Mouse (Mus musculus): ENCODE data around the gene Rasgrf1.

Gene Rasgrf1

DNA sequence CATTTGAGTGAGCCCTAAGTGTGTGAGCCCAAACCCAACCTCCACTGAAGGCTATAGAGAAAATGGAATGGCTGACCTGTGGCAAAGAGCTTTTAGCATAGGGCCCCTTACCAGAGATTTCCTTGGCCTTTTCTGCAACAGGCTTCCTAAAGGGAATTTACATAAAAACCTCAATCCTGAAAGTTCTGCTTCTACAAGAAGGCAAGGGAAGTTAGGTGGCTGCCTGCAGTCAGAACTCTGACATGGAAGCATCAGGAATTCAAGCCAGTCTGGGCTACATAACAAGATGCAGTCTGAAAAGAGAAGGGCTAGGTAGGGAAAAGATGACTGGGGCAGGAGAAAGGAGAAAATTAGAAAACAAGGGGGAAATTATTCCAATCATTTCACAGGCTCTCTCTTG is 1.8 kb upstream of the Rasgrf1 start:
- no peak for DNase-seq (ENCODE audit: low read depth)

DNA sequence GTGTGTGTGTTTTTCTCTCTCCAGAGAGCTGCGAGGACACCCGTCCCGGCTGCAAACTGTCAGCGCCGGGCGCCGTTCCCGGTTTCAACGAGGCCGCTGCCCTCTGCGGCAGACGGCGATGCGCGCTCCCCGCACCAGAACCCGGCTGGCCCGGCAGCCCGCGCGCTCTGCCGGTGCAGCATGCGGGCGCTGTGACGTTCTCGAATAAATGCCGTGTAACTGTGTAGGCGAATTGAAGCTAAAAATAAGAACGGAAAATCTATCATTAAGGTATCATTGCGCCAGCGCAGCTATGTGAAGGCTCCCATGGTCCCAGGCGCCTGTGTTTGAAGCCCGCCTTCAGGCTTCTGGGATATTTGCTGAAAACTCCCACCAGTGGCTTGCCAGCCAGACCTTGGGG is 1.1 kb upstream of the Rasgrf1 start:
- DNase-seq (ENCODE audit: low read depth), result no peak

DNA sequence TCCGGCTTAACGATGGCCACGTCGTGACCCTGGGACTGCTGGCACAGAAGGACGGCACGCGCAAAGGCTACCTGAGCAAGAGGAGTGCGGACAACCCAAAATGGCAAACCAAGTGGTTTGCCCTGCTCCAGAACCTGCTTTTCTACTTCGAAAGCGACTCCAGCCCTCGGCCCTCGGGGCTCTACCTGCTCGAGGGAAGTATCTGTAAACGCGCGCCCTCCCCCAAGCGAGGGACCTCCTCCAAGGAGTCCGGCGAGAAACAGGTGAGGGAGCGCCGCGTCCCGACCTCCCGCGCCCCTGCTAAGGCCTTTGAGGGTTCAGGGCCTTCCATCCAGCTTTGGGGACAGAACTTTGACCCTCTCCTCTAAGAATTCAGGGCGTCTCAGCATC is 298 bp downstream of the Rasgrf1 start:
- no peak for DNase-seq (ENCODE audit: low read depth)

DNA sequence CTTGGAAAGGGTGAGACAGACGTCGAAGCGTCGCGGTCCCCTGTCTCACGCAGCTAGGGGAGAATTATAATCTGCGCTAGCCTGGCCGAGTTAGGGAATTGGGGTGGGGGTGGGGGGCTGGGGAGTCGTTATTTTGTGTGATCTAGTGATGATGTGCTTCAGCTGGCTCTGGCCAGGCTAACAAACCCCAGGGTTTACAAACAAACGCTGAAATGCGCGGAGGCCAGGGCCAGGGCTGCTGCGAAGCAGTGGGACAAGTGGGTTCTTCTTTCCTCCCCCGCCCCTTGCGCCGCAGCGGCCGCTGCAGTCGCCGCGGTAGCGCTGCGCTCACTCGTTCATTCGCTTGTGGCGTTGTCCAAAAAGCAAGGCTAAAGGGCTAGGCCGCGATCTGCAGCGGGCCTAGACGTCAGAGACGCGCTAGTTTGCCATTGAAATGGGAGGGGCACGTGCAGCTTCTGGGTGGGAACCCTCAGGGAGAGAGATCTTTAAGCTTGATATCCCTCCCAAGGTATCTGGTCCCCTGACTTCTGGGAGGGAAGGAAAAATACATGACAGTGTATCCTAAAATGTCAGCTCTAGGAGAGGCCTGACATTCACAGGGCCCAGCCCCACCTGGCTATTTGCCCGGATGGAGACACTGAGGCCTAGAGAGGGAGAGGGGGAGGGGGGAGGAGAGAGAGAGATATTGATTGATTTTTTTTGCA is 1.2 kb downstream of the Rasgrf1 start:
- no peak for DNase-seq (ENCODE audit: low read depth)

DNA sequence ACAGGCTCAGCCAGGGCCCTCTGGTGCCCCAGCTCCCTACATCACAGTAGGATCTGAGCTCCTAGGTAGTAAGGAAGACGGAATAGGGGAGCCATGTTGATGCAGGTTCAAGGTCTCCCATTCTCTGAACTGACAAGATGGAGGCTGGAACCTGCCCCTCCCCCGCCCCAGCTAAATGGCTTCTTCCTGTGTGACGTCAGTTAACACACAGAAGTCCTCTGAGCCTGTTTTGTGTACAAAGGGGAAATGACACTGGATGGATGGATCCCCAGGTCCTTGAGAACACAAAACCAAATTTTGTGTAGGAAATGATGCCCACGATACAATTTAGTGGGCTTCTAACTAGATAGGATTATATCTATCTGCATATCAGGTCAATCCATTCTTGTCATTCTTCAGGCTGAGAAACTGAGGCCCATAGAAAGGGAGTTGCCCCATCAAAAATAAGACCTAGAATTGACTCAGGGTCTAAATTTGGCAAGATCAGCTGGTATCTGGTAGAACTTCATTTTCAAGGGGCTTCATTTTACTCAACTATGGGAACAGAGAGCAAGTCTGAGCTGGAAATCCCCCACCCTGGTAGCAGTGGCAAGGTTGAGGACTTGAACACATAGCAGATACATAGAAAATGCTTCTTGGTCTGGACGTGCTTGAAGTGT is 2.3 kb downstream of the Rasgrf1 start:
- DNase-seq (ENCODE audit: low read depth), result no peak

DNA sequence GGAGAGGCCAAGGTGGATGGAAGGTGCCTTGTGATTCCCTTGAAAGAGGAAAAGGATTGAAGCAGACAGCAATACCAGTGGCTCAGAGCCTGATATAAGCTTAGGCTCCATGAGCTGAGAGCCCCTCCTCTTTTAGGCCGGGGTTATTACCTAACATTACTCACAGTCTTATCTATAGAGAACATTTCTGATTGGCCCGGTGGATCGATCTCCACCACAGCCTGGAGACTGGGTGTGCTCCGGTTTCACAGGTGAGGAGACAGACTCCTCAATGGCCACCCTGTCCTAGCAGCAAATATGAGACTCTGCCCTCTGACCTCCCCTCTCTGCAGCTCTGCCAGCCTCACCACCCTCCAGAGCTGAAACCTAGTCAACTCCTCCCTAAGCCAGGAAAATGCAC is 3.4 kb downstream of the Rasgrf1 start:
- no peak for DNase-seq (ENCODE audit: low read depth)

DNA sequence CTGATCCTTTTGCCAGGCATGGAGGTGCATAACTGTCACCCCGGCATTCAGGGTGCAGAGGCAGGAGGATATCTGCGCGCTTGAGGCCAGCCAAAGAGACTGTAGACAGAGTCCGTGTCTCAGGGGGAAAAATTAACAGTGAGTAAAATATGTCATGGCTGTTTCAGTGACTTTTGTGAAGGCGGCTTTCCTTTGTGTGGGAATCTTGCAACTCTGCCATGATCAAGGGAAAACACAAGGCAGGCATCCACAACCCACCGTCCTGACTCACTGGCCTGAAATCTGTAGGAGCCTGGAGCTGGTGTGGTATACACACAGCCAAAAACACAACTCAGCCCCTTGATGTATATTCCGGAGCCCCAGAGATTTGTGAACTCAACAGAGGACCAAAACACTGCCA is 6.8 kb downstream of the Rasgrf1 start:
- DNase-seq (ENCODE audit: low read depth), result no peak

DNA sequence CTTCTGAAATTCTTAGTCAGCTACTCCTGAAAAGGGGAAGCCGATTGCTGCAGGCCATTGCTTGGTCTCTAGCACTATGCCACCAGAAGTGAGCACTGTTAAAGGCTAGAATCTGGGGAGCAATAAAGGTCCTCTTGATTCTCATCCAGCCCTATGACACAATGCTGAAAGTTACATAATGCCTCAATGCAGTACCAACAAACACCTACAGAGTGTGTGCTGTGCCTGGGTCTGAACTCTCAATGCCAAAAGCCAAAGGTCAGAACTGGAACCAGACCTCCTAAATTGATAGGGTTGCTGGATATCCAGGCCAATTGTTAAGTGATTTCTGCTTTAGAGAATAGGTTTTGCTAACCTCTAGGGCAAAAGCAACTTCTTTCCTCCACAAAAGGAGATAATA is 7.7 kb downstream of the Rasgrf1 start:
- DNase-seq (ENCODE audit: low read depth), result no peak

DNA sequence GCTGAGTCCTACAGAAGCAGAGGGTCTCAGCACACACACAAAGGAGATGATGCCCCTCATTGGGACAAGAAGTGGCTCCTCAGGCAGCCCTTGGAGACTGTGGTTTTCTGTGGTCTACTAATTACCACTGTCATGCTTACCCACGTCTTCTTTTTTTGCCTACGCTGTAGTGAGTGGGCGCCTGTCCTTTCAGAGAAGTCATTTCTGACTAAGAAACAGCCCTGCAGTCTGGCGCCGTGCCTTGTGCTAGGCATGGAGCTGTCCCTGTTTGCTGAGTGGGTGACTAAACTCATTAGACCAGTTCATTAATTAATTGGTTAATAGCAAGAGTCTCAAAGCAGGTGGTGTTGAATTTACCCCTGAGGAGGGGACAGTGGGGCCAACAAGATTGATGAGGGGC is 9.1 kb downstream of the Rasgrf1 start:
- DNase-seq (ENCODE audit: low read depth), result no peak

DNA sequence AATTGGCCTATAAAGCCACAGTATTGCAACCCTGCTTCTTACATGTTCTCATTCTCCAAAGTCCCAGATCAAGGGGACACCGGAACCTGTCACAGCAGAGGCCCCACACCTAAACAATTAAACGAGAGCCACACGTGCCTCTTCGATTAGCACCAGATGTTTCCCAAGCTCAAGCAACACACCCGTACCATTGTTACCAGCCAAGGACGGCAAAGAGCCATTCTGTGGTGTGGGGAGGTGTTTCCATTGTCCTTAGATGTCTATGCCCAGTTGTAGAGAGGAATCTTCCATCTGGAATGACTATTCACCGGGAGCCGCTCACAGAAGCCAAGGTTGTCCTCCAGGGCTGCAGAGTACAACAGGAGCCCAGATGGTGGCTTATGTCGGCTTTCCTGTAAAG is 11.4 kb downstream of the Rasgrf1 start:
- DNase-seq (ENCODE audit: low read depth), result no peak

DNA sequence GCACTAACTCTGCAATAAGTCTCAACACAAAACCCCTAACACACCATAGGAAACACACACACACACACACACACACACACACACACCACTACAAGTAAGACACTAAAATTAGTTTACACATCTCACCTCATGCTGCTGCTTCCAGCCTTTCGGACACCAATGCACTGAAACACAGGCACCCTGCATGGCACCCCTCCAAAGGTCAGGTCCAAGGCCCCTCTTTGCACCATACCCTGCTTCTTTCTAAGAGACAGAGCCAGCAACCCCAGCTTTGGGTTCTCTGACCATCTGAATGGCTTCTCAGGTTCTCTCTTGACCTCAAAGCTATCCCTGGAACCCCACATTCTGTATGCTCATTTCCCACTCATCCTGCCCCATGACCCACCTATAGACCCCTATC is 13.0 kb downstream of the Rasgrf1 start:
- no peak for DNase-seq (ENCODE audit: low read depth)

DNA sequence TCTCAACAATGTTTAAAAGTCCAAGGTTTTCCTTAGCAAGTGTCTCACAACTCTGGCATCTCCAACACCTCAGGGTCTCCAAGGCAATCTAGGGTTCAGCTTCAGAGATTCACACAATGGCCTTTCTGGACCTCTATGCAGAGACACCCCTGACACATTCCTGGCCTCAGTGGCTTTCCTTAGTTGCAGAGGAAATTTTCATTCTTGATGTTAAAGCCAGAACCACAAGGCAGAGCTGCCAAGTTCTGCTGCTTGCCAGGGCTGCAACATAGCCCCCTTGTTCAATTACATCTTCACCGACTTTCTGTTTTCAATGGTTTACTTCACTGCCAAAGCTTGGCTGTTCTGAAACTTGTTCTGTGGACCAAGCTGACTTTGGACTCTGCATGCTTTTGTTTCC is 15.1 kb downstream of the Rasgrf1 start:
- no peak for DNase-seq (ENCODE audit: low read depth)

DNA sequence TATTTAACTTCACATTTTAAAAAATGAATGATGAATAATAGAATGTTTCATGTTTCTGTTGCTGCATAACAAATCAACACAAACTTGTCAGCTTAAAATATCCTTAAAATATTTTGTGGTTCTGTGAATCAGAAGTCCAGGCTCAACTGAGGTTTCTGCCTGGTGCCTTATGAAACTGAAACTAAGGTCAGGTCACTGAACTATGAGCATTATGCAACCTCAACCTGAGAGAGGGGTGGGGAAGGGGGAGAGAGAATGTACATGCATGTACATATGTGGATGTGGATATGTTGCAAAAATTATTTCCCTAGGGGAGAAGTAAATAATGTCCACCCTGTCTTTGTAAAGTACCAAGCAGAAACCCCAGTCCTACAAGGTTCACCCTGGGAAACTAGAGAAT is 18.8 kb downstream of the Rasgrf1 start:
- DNase-seq (ENCODE audit: low read depth), result no peak

DNA sequence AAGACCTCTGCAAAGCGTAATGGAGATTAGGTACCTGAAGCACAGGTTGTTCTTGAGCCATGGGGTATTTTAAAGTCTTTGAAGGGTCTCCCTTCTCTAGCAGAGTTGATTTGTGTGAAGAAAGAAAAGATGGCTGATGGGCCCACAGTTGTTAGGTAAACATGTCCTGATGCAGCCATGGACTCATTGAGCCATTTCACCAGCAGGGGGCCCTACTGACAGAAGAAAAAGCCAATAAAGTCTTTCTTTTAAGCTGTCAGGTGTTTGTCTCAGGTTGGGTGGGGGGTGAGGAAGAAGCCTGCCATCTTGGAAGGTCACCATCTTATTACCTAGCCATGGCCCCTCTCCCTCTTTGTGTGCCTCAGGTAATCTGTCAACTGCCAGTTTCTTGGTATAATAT is 30.7 kb downstream of the Rasgrf1 start:
- DNase-seq (ENCODE audit: low read depth), result no peak

DNA sequence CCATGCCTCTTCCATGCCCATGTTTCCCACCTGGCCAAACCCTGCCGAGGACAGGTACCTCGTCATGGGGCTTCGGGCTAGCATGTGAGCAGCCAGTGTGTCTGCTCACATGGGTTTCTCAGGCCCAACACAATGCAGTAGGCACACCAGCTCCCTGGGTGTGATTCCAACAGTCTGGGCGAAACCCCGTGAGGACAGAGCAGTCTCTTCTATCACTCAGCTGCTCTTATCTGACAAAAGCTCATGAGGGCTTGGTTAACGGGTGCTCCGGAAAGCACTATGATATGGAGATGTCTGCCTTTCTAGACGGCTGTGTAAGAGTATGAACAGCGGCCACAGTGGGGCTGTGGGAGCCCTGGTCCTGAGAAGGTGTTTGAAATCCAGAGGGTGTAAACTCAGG is 37.1 kb downstream of the Rasgrf1 start:
- DNase-seq (ENCODE audit: low read depth), result no peak

DNA sequence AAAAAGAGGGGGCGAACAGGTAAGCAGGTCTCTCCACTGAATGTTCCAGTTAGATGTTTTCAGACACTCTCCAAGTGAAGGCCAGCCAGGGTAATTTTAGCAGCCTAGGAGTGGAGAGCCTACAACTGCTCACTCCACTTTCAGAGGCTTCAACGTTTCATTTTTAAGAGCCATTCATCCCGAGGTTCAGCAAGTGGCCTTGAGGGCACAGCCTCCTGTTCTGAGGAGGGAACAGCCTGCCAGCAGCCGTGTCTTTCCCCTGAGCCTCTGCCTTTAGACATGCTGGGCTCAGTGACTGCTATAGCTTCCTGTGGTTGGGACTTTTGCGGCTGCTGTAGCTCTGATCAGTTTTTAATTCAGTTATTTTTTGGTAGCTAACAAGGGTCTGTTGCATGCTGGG is 38.9 kb downstream of the Rasgrf1 start:
- DNase-seq (ENCODE audit: low read depth), result no peak

DNA sequence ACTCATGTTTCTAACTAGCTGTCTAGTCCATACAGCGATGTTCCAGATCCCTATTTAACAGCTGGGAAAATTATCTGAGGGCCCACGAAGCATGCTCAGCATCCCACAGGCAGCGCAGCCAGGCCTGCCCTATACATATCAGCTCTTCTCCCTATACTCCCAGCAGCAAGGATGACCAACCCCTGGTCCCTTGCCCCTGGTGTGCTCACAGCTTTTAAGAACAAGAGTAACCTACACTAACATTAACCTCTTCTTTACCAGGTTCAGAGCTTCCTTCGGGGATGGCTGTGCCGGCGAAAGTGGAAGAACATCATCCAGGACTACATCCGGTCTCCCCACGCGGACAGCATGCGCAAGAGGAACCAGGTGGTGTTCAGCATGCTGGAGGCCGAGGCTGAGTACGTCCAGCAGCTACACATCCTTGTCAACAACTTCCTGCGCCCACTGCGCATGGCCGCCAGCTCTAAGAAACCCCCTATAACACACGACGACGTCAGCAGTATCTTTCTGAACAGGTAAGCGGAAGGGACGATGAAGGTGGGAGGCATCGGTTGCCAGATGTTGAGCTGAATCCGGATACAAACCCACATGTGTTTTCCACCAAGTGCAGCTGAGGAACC is 44.0 kb downstream of the Rasgrf1 start:
- DNase-seq (ENCODE audit: low read depth), result no peak

DNA sequence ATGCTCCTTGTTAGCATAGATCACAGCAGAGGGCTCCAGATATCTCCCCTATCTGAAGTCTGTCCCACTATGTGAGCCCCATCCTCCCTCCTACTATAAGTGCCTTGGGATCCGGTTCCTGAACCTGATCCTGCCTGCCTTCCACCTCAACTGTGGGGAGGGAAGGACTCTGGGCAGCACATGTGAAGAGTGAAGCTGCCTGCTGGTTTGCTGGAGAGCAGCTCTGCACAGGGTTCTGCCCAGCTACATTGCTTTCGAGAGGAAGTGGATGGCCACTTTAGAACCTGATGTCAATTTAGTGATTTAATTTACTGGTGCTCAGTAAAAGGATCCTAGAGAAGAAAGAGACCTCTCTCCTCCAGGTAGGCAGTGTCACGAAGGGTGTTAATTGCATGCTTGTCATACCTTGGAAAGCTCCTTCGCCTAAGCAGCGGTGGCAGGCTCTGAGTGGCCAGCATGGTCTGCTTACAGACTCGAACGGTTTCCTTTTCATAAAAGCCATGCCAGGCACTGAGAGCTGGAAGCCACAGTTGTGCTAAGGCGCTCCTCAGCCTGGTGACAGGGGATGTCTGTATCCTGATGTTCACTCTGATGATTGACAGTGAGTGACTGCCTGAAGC is 45.3 kb downstream of the Rasgrf1 start:
- no peak for DNase-seq (ENCODE audit: low read depth)

DNA sequence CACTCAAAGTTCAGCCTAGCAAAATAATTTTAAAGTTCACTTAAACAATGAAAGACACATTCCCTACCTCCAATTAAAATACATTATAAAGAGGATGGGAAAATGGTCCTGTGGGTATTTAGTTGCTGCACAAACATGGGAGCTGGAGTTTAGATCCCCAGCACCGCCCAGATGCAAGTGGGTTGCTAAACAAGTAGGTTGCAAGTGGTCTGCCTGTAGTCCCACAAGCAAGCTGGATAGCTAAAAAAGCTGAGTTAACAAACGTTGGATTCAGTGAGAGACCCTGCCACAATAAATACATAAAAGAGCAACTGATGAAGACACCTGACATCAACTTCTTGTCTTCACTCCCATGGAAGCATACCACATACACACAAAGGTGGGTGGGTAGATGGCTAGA is 49.3 kb downstream of the Rasgrf1 start:
- peak; percentile 28 for DNase-seq (ENCODE audit: low read depth)

DNA sequence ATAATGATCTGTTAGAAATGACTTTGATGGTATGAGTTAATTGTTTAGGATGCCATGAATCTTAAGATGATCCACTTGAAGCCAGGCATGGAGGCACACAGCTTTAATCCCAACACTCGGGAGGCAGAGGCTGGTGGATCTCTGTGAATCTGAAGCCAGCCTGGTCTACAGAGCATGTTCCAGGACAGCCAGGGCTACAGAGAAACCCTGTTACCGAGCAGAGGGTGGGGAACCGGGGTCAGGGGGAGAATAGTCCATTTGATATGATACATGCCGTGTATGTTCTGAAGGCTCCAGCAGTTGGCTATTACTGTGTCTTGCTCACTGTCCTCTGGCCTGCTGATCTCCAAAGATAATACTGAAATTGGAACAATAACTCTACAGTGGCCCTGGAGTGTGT is 54.4 kb downstream of the Rasgrf1 start:
- no peak for DNase-seq (ENCODE audit: low read depth)

DNA sequence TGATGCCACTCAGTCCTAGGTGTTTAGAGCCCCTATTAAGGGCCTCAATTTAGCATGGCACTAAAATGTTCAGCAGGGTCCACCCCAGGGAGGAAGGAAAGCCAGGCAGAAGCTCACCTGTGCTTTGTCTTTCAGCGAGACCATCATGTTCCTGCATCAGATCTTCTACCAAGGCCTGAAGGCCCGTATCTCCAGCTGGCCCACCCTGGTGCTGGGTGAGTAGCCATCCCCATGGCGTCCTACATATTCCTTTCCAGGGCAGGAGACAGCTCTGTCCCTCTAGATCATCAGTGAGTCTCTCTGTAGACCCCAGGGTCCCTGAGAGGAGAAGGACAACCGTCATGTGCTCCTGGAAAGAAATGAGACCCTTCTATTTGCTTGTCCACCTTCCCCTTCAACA is 58.0 kb downstream of the Rasgrf1 start:
- no peak for DNase-seq (ENCODE audit: low read depth)

DNA sequence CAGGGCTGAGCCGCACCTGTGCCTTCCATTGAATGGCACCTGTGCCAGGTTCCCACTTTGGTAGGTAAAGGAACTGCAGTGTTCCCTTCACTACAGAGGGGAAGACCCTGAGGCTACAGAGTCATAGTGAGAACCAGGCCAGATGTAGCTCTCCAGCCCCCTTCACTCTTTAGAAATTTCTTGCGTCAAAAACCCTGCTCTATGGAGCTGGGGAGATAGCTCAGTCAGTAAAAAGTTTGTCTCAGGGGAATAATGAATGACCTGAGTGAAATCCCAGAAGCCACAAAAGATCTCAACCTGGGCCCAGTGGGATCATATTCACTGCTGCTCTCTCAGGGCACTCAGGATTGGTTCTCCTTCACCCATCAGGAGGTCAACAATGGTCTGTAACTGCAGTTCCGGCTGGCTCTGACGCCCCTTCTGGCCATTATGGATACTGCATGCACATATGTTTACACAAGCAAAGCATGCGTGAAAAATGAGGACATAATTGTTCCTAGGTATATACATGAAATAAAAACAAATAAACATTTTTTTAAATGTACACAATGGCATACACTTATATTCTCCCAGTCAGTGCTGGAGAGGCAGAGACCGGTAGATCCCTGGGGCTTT is 59.2 kb downstream of the Rasgrf1 start:
- no peak for DNase-seq (ENCODE audit: low read depth)

DNA sequence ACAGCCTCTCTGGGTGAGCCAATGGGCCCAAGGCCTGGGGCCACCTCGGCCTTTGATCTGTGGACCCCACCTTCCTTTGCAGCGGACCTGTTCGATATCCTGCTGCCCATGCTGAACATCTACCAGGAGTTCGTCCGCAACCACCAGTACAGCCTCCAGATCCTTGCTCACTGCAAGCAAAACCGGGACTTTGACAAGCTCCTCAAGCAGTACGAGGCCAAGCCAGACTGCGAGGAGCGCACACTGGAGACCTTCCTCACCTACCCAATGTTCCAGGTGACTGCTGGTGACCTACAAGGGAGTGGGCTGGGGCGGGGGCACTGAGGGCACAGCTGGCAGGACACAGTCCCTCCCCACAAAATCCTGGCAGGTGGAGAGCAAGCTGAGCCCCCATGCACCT is 60.6 kb downstream of the Rasgrf1 start:
- no peak for DNase-seq (ENCODE audit: low read depth)
